Mouse (Mus musculus) embryo, embryonic 11 days (tissue): Measurements from ENCODE around the gene Pde6g.
"Not testable (repeated sequence)": the region's sequence is repeated elsewhere in the genome, so short reads cannot be mapped to it uniquely, and the experiment has no call there.

ENCODE experiments used
- DNase-seq: peaks from one replicate; pipeline ENCODE4 v3.0.0-alpha.2; 2015

Gene Pde6g

GRCm38 (mm10) chr11:120418592-120418991 is 34.7 kb downstream of the Pde6g start:
- DNase-seq, result no peak

GRCm38 (mm10) chr11:120417852-120418251 is 35.4 kb downstream of the Pde6g start:
- no peak for DNase-seq

GRCm38 (mm10) chr11:120413621-120414020 is 39.7 kb downstream of the Pde6g start:
- not testable (repeated sequence) for DNase-seq

- no peak for DNase-seq
Observed at GRCm38 (mm10) chr11:120406445-120406844, 46.9 kb downstream of the Pde6g start.

- no peak for DNase-seq
Observed at GRCm38 (mm10) chr11:120405867-120406266, 47.4 kb downstream of the Pde6g start.

- DNase-seq, result no peak
Observed at GRCm38 (mm10) chr11:120404814-120405213, 48.5 kb downstream of the Pde6g start.

GRCm38 (mm10) chr11:120399319-120399718 is 54.0 kb downstream of the Pde6g start:
- no peak for DNase-seq
